Mouse (Mus musculus) stomach, embryonic 14.5 days (tissue): ENCODE measurements around the gene Ksr2. TPM values are rescaled to one million over a fixed set of nuclear protein-coding genes. Genes with fewer than 3 reads are reported as not detected.
"Not testable (repeated sequence)": the region's sequence is repeated elsewhere in the genome, so short reads cannot be mapped to it uniquely, and the experiment has no call there.

Experiments used
- ATAC-seq: fragments of 200-750 bp; cut with Nextera tagmentation; 2 replicates; pipeline ENCODE4 v1.8.0; 2017; ENCODE audit warnings: low read depth, moderate TSS enrichment; ENCODE audit not compliant: insufficient number of reproducible peaks, insufficient read depth, low FRiP score
- H3K27ac ChIP-seq: fragments of 300-500 bp; sonication (generic); 2 replicates; pipeline ENCODE4 v1.5.1; 2014; ENCODE audit warnings: mild to moderate bottlenecking, low read length, moderate library complexity, mixed read lengths
- H3K27me3 ChIP-seq: fragments of 300-500 bp; sonication (generic); 2 replicates; pipeline ENCODE4 v1.6.1; 2014; ENCODE audit warnings: low read length, control low read depth, mixed read lengths; ENCODE audit not compliant: control insufficient read depth, insufficient read depth
- H3K36me3 ChIP-seq: fragments of 300-500 bp; sonication (generic); 2 replicates; pipeline ENCODE4 v1.6.1; 2014; ENCODE audit warnings: mild to moderate bottlenecking, control low read depth, low read length, moderate library complexity, mixed read lengths; ENCODE audit not compliant: control insufficient read depth, insufficient read depth
- H3K4me1 ChIP-seq: fragments of 300-500 bp; sonication (generic); 2 replicates; pipeline ENCODE4 v1.6.1; 2014; ENCODE audit warnings: low read length, control low read depth, mixed read lengths; ENCODE audit not compliant: control insufficient read depth, insufficient read depth
- H3K4me2 ChIP-seq: fragments of 300-500 bp; sonication (generic); replicated peaks from 2 replicates; pipeline ENCODE4 v1.6.1; 2014; ENCODE audit warnings: low read depth, low read length, control low read depth
- H3K4me3 ChIP-seq: fragments of 300-500 bp; sonication (generic); 2 replicates; pipeline ENCODE4 v1.5.1; 2014; ENCODE audit warnings: low read depth, low read length, control low read depth
- H3K9ac ChIP-seq: fragments of 300-500 bp; sonication (generic); replicated peaks from 2 replicates; pipeline ENCODE4 v1.6.1; 2014; ENCODE audit warnings: low read depth, mild to moderate bottlenecking, control low read depth, low read length, moderate library complexity, mixed read lengths
- H3K9me3 ChIP-seq: fragments of 300-500 bp; sonication (generic); 2 replicates; pipeline ENCODE4 v1.6.1; 2016; ENCODE audit warnings: low read depth, low read length, control low read depth; ENCODE audit not compliant: control insufficient read depth
- WGBS: fragments of 180-500 bp; shearing (Covaris S2); extraction: QIAGEN DNeasy Blood & Tissue Kit; methylation state at CpG from one replicate; pipeline ENCODE4 v1.1.7; 2014; 5-methylcytosine and 5-hydroxymethylcytosine counted together
- polyA plus RNA-seq: library from polyadenylated mRNA; unstranded; fragments of >200 nt; fragmentation: Nextera tagmentation; extraction: Ambion mirVana; gene quantifications from 2 replicates; pipeline ENCODE4 v1.2.1, GENCODE M21; 2014

The Ksr2 gene
- polyA plus RNA-seq, 1 experiment from 2014 or later: 0.69 TPM

GRCm38 (mm10) chr5:117589266-117589665 lies 175.5 kb downstream of the Ksr2 start:
- H3K27me3 ChIP-seq: no peaks in the 10 kb centered on the region
- no peak overlapping the region for H3K4me3 ChIP-seq
- no peak overlapping the region for H3K9ac ChIP-seq
- no peak overlapping the region for H3K27ac ChIP-seq
- no peaks in the 10 kb centered on the region for H3K4me1 ChIP-seq
- no peaks in the 10 kb centered on the region for H3K9me3 ChIP-seq
- no peaks in the 10 kb centered on the region for H3K36me3 ChIP-seq
- no peak for ATAC-seq
- 52% methylated on average over 6 of the region's 6 CpGs for WGBS
- no peak overlapping the region for H3K4me2 ChIP-seq

GRCm38 (mm10) chr5:117593273-117593672 lies 179.5 kb downstream of the Ksr2 start:
- Histone ChIP-seq H3K9me3 (no peaks in the 10 kb centered on the region), H3K4me2 (no peak overlapping the region), H3K9ac (no peak overlapping the region), H3K4me1 (no peaks in the 10 kb centered on the region), H3K27me3 (no peaks in the 10 kb centered on the region), H3K36me3 (no peaks in the 10 kb centered on the region), H3K4me3 (no peak overlapping the region), H3K27ac (no peak overlapping the region)
- 47% methylated on average over 19 of the region's 19 CpGs for WGBS
- no peak for ATAC-seq

- Histone ChIP-seq H3K4me3 (no peak overlapping the region), H3K9me3 (no peaks in the 10 kb centered on the region), H3K4me1 (no peaks in the 10 kb centered on the region), H3K4me2 (no peak overlapping the region), H3K9ac (no peak overlapping the region), H3K27me3 (no peaks in the 10 kb centered on the region), H3K36me3 (no peaks in the 10 kb centered on the region), H3K27ac (no peak overlapping the region)
- 88% methylated on average over 3 of the region's 3 CpGs for WGBS
- no peak for ATAC-seq
Measured at GRCm38 (mm10) chr5:117596803-117597202, 183.0 kb downstream of the Ksr2 start.

- no peak overlapping the region for H3K4me3 ChIP-seq
- H3K4me2 ChIP-seq: no peak overlapping the region
- no peak overlapping the region for H3K9ac ChIP-seq
- no peak overlapping the region for H3K27ac ChIP-seq
- no peaks in the 10 kb centered on the region for H3K36me3 ChIP-seq
- no peaks in the 10 kb centered on the region for H3K27me3 ChIP-seq
- no peak for ATAC-seq
- H3K9me3 ChIP-seq: no peaks in the 10 kb centered on the region
- peaks cover 9% of the 10 kb centered on the region for H3K4me1 ChIP-seq
- WGBS: 59% methylated on average over 9 of the region's 9 CpGs
Measured at GRCm38 (mm10) chr5:117602026-117602425, 188.2 kb downstream of the Ksr2 start.

GRCm38 (mm10) chr5:117607761-117608309 lies 194.0 kb downstream of the Ksr2 start:
- Histone ChIP-seq H3K9ac (no peak overlapping the region), H3K36me3 (no peaks in the 10 kb centered on the region), H3K27ac (no peak overlapping the region), H3K4me2 (no peak overlapping the region), H3K9me3 (no peaks in the 10 kb centered on the region), H3K4me1 (peaks cover 9% of the 10 kb centered on the region), H3K4me3 (no peak overlapping the region), H3K27me3 (no peaks in the 10 kb centered on the region)
- no peak for ATAC-seq
- WGBS: 63% methylated on average over 15 of the region's 15 CpGs

GRCm38 (mm10) chr5:117614331-117615024 lies 200.7 kb downstream of the Ksr2 start:
- H3K27ac ChIP-seq: no peak overlapping the region
- H3K9ac ChIP-seq: no peak overlapping the region
- no peaks in the 10 kb centered on the region for H3K9me3 ChIP-seq
- H3K4me2 ChIP-seq: no peak overlapping the region
- H3K36me3 ChIP-seq: no peaks in the 10 kb centered on the region
- H3K4me1 ChIP-seq: no peaks in the 10 kb centered on the region
- WGBS: 38% methylated on average over 5 of the region's 5 CpGs
- H3K4me3 ChIP-seq: no peak overlapping the region
- H3K27me3 ChIP-seq: no peaks in the 10 kb centered on the region
- ATAC-seq: no peak

GRCm38 (mm10) chr5:117620292-117620691 lies 206.5 kb downstream of the Ksr2 start:
- Histone ChIP-seq H3K27ac (no peak overlapping the region), H3K27me3 (no peaks in the 10 kb centered on the region), H3K4me3 (no peak overlapping the region), H3K36me3 (no peaks in the 10 kb centered on the region), H3K9ac (no peak overlapping the region), H3K9me3 (no peaks in the 10 kb centered on the region), H3K4me1 (no peaks in the 10 kb centered on the region), H3K4me2 (no peak overlapping the region)
- ATAC-seq: no peak
- 75% methylated on average over 4 of the region's 4 CpGs for WGBS

- H3K27ac ChIP-seq: no peak overlapping the region
- ATAC-seq: no peak
- H3K36me3 ChIP-seq: no peaks in the 10 kb centered on the region
- WGBS: 82% methylated on average over 12 of the region's 12 CpGs
- no peaks in the 10 kb centered on the region for H3K4me1 ChIP-seq
- H3K27me3 ChIP-seq: no peaks in the 10 kb centered on the region
- no peak overlapping the region for H3K4me3 ChIP-seq
- H3K9ac ChIP-seq: no peak overlapping the region
- H3K9me3 ChIP-seq: no peaks in the 10 kb centered on the region
- H3K4me2 ChIP-seq: no peak overlapping the region
Measured at GRCm38 (mm10) chr5:117622221-117622620, 208.4 kb downstream of the Ksr2 start.

- 70% methylated on average over 4 of the region's 4 CpGs for WGBS
- ATAC-seq, H3K4me1 ChIP-seq, H3K36me3 ChIP-seq, H3K27me3 ChIP-seq, H3K9ac ChIP-seq, H3K9me3 ChIP-seq, H3K27ac ChIP-seq, H3K4me3 ChIP-seq, H3K4me2 ChIP-seq: not testable (repeated sequence)
Measured at GRCm38 (mm10) chr5:117623206-117623605, 209.4 kb downstream of the Ksr2 start.
